Mouse (Mus musculus) ES-Bruce4 (cell line): ENCODE results near the gene Ndel1. TPM values are rescaled to one million over a fixed set of nuclear protein-coding genes. Genes with fewer than 3 reads are reported as not detected.

Experiments used
- H3K27ac ChIP-seq: 2 replicates; pipeline ENCODE4 v1.5.1; 2012; ENCODE audit warnings: low read length, inconsistent platforms; ENCODE audit not compliant: insufficient read depth
- H3K27me3 ChIP-seq: 2 replicates; pipeline ENCODE4 v1.6.1; 2012; ENCODE audit warnings: mild to moderate bottlenecking, low read length, inconsistent platforms; ENCODE audit not compliant: control insufficient read depth, poor library complexity, insufficient read depth, severe bottlenecking
- H3K36me3 ChIP-seq: 2 replicates; pipeline ENCODE4 v1.6.1; 2012; ENCODE audit warnings: inconsistent platforms, mild to moderate bottlenecking, low read length, moderate library complexity; ENCODE audit not compliant: control insufficient read depth, poor library complexity, insufficient read depth, severe bottlenecking
- H3K4me1 ChIP-seq: one replicate; pipeline ENCODE4 v1.8.1; 2011; ENCODE audit warnings: low read length; ENCODE audit not compliant: control insufficient read depth, insufficient read depth
- H3K4me3 ChIP-seq: 2 replicates; pipeline ENCODE4 v1.5.1; 2011; ENCODE audit warnings: low read depth, mild to moderate bottlenecking, low read length
- H3K9ac ChIP-seq: 2 replicates; pipeline ENCODE4 v1.6.1; 2012; ENCODE audit warnings: low read depth, mild to moderate bottlenecking, inconsistent platforms; ENCODE audit not compliant: poor library complexity, severe bottlenecking
- H3K9me3 ChIP-seq: replicated peaks from 2 replicates; pipeline ENCODE4 v1.6.1; 2012; ENCODE audit warnings: mild to moderate bottlenecking, low read length, inconsistent platforms; ENCODE audit not compliant: control insufficient read depth, poor library complexity, insufficient read depth, severe bottlenecking
- CTCF ChIP-seq: IDR thresholded peaks from one replicate; pipeline ENCODE4 v1.8.1; 2011; ENCODE audit warnings: low read depth, low read length
- EP300 ChIP-seq: IDR thresholded peaks from 2 replicates; pipeline ENCODE4 v1.6.1; 2011; ENCODE audit warnings: low read depth, low read length; ENCODE audit not compliant: insufficient read depth
- POLR2A ChIP-seq: IDR thresholded peaks from one replicate; pipeline ENCODE4 v1.8.1; 2011; ENCODE audit warnings: low read length; ENCODE audit not compliant: insufficient read depth
- polyA plus RNA-seq: library from polyadenylated mRNA; stranded (reverse); fragments of >200 nt; gene quantifications from 2 replicates; pipeline ENCODE4 v1.2.4, GENCODE M21; 2011; ENCODE audit warnings: low read depth; ENCODE audit not compliant: missing spikeins, insufficient read depth, insufficient read length

Ndel1 gene
- polyA plus RNA-seq, 1 experiment = 71.7 TPM

GRCm38 (mm10) chr11:68852486-68852901 lies 19.2 kb downstream of the Ndel1 start:
- Histone ChIP-seq H3K4me3 (peak overlapping the region; percentile 78), H3K27me3 (no peaks in the 10 kb centered on the region), H3K36me3 (no peaks in the 10 kb centered on the region), H3K27ac (peak overlapping the region; percentile 25), H3K4me1 (no peaks in the 10 kb centered on the region), H3K9me3 (no peaks in the 10 kb centered on the region), H3K9ac (peak overlapping the region; percentile 88)
- TF ChIP-seq EP300 = no peak
- no peak for TF ChIP-seq CTCF
- no peak for TF ChIP-seq POLR2A

- Histone ChIP-seq H3K36me3 (no peaks in the 10 kb centered on the region), H3K27me3 (no peaks in the 10 kb centered on the region), H3K9ac (peak overlapping the region; percentile 88), H3K4me3 (peak overlapping the region; percentile 78), H3K27ac (peak overlapping the region; percentile 25), H3K4me1 (no peaks in the 10 kb centered on the region), H3K9me3 (no peaks in the 10 kb centered on the region)
- TF ChIP-seq EP300 (no peak), POLR2A (no peak), CTCF (no peak)
These were observed 19.8 kb downstream of the Ndel1 start for GRCm38 (mm10) chr11:68851644-68852485.

- H3K9ac ChIP-seq = no peak overlapping the region
- no peak overlapping the region for H3K27ac ChIP-seq
- no peak for TF ChIP-seq EP300
- no peak for TF ChIP-seq POLR2A
- no peaks in the 10 kb centered on the region for H3K36me3 ChIP-seq
- H3K4me1 ChIP-seq = no peaks in the 10 kb centered on the region
- no peak overlapping the region for H3K4me3 ChIP-seq
- no peaks in the 10 kb centered on the region for H3K9me3 ChIP-seq
- H3K27me3 ChIP-seq = no peaks in the 10 kb centered on the region
These were observed 20.8 kb downstream of the Ndel1 start for GRCm38 (mm10) chr11:68850862-68851261.

GRCm38 (mm10) chr11:68839606-68840005 lies 32.1 kb downstream of the Ndel1 start:
- Histone ChIP-seq H3K27me3 (no peaks in the 10 kb centered on the region), H3K36me3 (peaks cover 48% of the 10 kb centered on the region), H3K4me1 (no peaks in the 10 kb centered on the region), H3K9me3 (no peaks in the 10 kb centered on the region), H3K9ac (no peak overlapping the region), H3K4me3 (no peak overlapping the region), H3K27ac (no peak overlapping the region; the same call in 1 of the 2 replicates)
- TF ChIP-seq EP300 = no peak
- TF ChIP-seq CTCF = no peak
- no peak for TF ChIP-seq POLR2A

GRCm38 (mm10) chr11:68835034-68835433 lies 36.6 kb downstream of the Ndel1 start:
- H3K27ac ChIP-seq = no peak overlapping the region
- TF ChIP-seq POLR2A (no peak), EP300 (no peak), CTCF (no peak)
- no peaks in the 10 kb centered on the region for H3K4me1 ChIP-seq
- no peak overlapping the region for H3K9ac ChIP-seq
- H3K36me3 ChIP-seq = peaks cover 44% of the 10 kb centered on the region
- H3K4me3 ChIP-seq = no peak overlapping the region
- H3K9me3 ChIP-seq = no peaks in the 10 kb centered on the region
- H3K27me3 ChIP-seq = no peaks in the 10 kb centered on the region

- no peaks in the 10 kb centered on the region for H3K27me3 ChIP-seq
- no peaks in the 10 kb centered on the region for H3K9me3 ChIP-seq
- no peak overlapping the region for H3K4me3 ChIP-seq
- H3K36me3 ChIP-seq = peaks cover 48% of the 10 kb centered on the region
- H3K4me1 ChIP-seq = no peaks in the 10 kb centered on the region
- H3K27ac ChIP-seq = no peak overlapping the region
- TF ChIP-seq EP300 = no peak
- no peak for TF ChIP-seq POLR2A
- no peak for TF ChIP-seq CTCF
- no peak overlapping the region for H3K9ac ChIP-seq
These were observed 38.1 kb downstream of the Ndel1 start for GRCm38 (mm10) chr11:68833593-68833992.
